Mouse (Mus musculus) testis, adult 2 months (tissue): Measurements from ENCODE around the gene Plxna4. TPM values are rescaled to one million over a fixed set of nuclear protein-coding genes. Genes with fewer than 3 reads are reported as not detected.
A peak's percentile ranks its signal among the peaks of the same experiment; 100 is the strongest.

Experiments
- H3K27ac ChIP-seq: fragments of 200-500 bp; 2 replicates; pipeline ENCODE4 v1.5.1; 2012; ENCODE audit warnings: low read depth, low read length; ENCODE audit not compliant: control insufficient read depth, insufficient read depth
- H3K27me3 ChIP-seq: fragments of 200-500 bp; 2 replicates; pipeline ENCODE4 v1.6.1; 2012; ENCODE audit warnings: mild to moderate bottlenecking, low read length, moderate library complexity; ENCODE audit not compliant: control insufficient read depth, insufficient read depth
- H3K36me3 ChIP-seq: fragments of 200-500 bp; 2 replicates; pipeline ENCODE4 v1.6.1; 2012; ENCODE audit warnings: mild to moderate bottlenecking, low read length; ENCODE audit not compliant: control insufficient read depth, insufficient read depth
- H3K4me1 ChIP-seq: fragments of 200-500 bp; 2 replicates; pipeline ENCODE4 v1.6.1; 2012; ENCODE audit warnings: low read length; ENCODE audit not compliant: control insufficient read depth, insufficient read depth
- H3K4me3 ChIP-seq: fragments of 200-500 bp; 2 replicates; pipeline ENCODE4 v1.5.1; 2012; ENCODE audit warnings: low read depth, mild to moderate bottlenecking, low read length, moderate library complexity, mixed read lengths; ENCODE audit not compliant: control insufficient read depth
- CTCF ChIP-seq: fragments of 200-500 bp; IDR thresholded peaks from 2 replicates; pipeline ENCODE4 v1.5.1; 2012; ENCODE audit warnings: low read depth, mild to moderate bottlenecking, inconsistent platforms, low read length, moderate library complexity; ENCODE audit not compliant: control insufficient read depth, insufficient read depth, insufficient replicate concordance
- POLR2A ChIP-seq: fragments of 200-500 bp; IDR thresholded peaks from 2 replicates; pipeline ENCODE4 v1.6.1; 2012; ENCODE audit warnings: low read depth, mild to moderate bottlenecking, inconsistent platforms, low read length, moderate library complexity; ENCODE audit not compliant: control insufficient read depth
- polyA plus RNA-seq: library from polyadenylated mRNA; depleted of rRNA; stranded (reverse); fragments of >200 nt; gene quantifications from 2 replicates; pipeline ENCODE4 v1.2.3, GENCODE M21; 2012

Gene Plxna4
- polyA plus RNA-seq, 1 experiment, result 0.62 TPM

- no peak overlapping the region for H3K4me3 ChIP-seq
- no peak overlapping the region for H3K27ac ChIP-seq
- H3K36me3 ChIP-seq, result no peaks in the 10 kb centered on the region
- H3K4me1 ChIP-seq, result no peaks in the 10 kb centered on the region
- TF ChIP-seq CTCF (no peak), POLR2A (no peak)
- H3K27me3 ChIP-seq, result no peaks in the 10 kb centered on the region
Observed at GRCm38 (mm10) chr6:32321187-32321586, 266.8 kb downstream of the Plxna4 start.

GRCm38 (mm10) chr6:32320254-32320653 lies 267.7 kb downstream of the Plxna4 start:
- Histone ChIP-seq H3K27me3 (no peaks in the 10 kb centered on the region), H3K4me3 (no peak overlapping the region), H3K27ac (no peak overlapping the region), H3K36me3 (no peaks in the 10 kb centered on the region), H3K4me1 (no peaks in the 10 kb centered on the region)
- TF ChIP-seq POLR2A (no peak), CTCF (peak; percentile 54; the same call in 1 of the 2 replicates)

- no peaks in the 10 kb centered on the region for H3K4me1 ChIP-seq
- no peak overlapping the region for H3K27ac ChIP-seq
- H3K36me3 ChIP-seq, result no peaks in the 10 kb centered on the region
- H3K4me3 ChIP-seq, result no peak overlapping the region
- no peak for TF ChIP-seq CTCF
- no peak for TF ChIP-seq POLR2A
- H3K27me3 ChIP-seq, result no peaks in the 10 kb centered on the region
Observed at GRCm38 (mm10) chr6:32317470-32317869, 270.5 kb downstream of the Plxna4 start.

GRCm38 (mm10) chr6:32315011-32315450 lies 273.0 kb downstream of the Plxna4 start:
- Histone ChIP-seq H3K4me3 (no peak overlapping the region), H3K4me1 (no peaks in the 10 kb centered on the region), H3K27me3 (no peaks in the 10 kb centered on the region), H3K36me3 (no peaks in the 10 kb centered on the region), H3K27ac (no peak overlapping the region)
- TF ChIP-seq CTCF (no peak), POLR2A (no peak)

- no peaks in the 10 kb centered on the region for H3K4me1 ChIP-seq
- no peaks in the 10 kb centered on the region for H3K36me3 ChIP-seq
- H3K4me3 ChIP-seq, result no peak overlapping the region
- H3K27ac ChIP-seq, result no peak overlapping the region
- H3K27me3 ChIP-seq, result no peaks in the 10 kb centered on the region
- TF ChIP-seq POLR2A (no peak), CTCF (no peak)
Observed at GRCm38 (mm10) chr6:32309147-32309546, 278.8 kb downstream of the Plxna4 start.

GRCm38 (mm10) chr6:32300611-32301010 lies 287.4 kb downstream of the Plxna4 start:
- Histone ChIP-seq H3K4me3 (no peak overlapping the region), H3K4me1 (no peaks in the 10 kb centered on the region), H3K36me3 (no peaks in the 10 kb centered on the region), H3K27me3 (no peaks in the 10 kb centered on the region), H3K27ac (no peak overlapping the region)
- no peak for TF ChIP-seq CTCF
- TF ChIP-seq POLR2A, result no peak

GRCm38 (mm10) chr6:32281457-32281856 lies 306.5 kb downstream of the Plxna4 start:
- H3K4me1 ChIP-seq, result no peaks in the 10 kb centered on the region
- H3K36me3 ChIP-seq, result no peaks in the 10 kb centered on the region
- no peaks in the 10 kb centered on the region for H3K27me3 ChIP-seq
- no peak for TF ChIP-seq CTCF
- TF ChIP-seq POLR2A, result no peak
- H3K4me3 ChIP-seq, result no peak overlapping the region
- H3K27ac ChIP-seq, result no peak overlapping the region

- Histone ChIP-seq H3K36me3 (no peaks in the 10 kb centered on the region), H3K27me3 (no peaks in the 10 kb centered on the region), H3K4me1 (no peaks in the 10 kb centered on the region), H3K4me3 (no peak overlapping the region), H3K27ac (no peak overlapping the region)
- TF ChIP-seq CTCF (no peak), POLR2A (no peak)
Observed at GRCm38 (mm10) chr6:32280728-32281127, 307.3 kb downstream of the Plxna4 start.
